Mouse (Mus musculus) kidney, embryonic 14.5 days (tissue): ENCODE measurements around the gene Naa80. TPM values are rescaled to one million over a fixed set of nuclear protein-coding genes. Genes with fewer than 3 reads are reported as not detected.
"Not testable (repeated sequence)": the region's sequence is repeated elsewhere in the genome, so short reads cannot be mapped to it uniquely, and the experiment has no call there.

Experiments
- ATAC-seq: fragments of 200-750 bp; cut with Nextera tagmentation; 2 replicates; pipeline ENCODE4 v1.8.0; 2017; ENCODE audit warnings: moderate number of reproducible peaks, mild to moderate bottlenecking, moderate TSS enrichment, moderate library complexity; ENCODE audit not compliant: low FRiP score, low TSS enrichment
- H3K27ac ChIP-seq: fragments of 300-500 bp; sonication (generic); 2 replicates; pipeline ENCODE4 v1.5.1; 2014; ENCODE audit warnings: low read depth, mild to moderate bottlenecking, low read length, moderate library complexity, mixed read lengths
- H3K27me3 ChIP-seq: fragments of 300-500 bp; sonication (generic); 2 replicates; pipeline ENCODE4 v1.6.1; 2014; ENCODE audit warnings: mild to moderate bottlenecking, low read length; ENCODE audit not compliant: control insufficient read depth, insufficient read depth
- H3K36me3 ChIP-seq: fragments of 300-500 bp; sonication (generic); 2 replicates; pipeline ENCODE4 v1.6.1; 2014; ENCODE audit warnings: low read length, mixed read lengths; ENCODE audit not compliant: control insufficient read depth, insufficient read depth
- H3K4me1 ChIP-seq: fragments of 300-500 bp; sonication (generic); 2 replicates; pipeline ENCODE4 v1.6.1; 2014; ENCODE audit warnings: low read length, mixed read lengths; ENCODE audit not compliant: control insufficient read depth, insufficient read depth
- H3K4me2 ChIP-seq: fragments of 300-500 bp; sonication (generic); replicated peaks from 2 replicates; pipeline ENCODE4 v1.6.1; 2014; ENCODE audit warnings: low read depth, mild to moderate bottlenecking, low read length
- H3K4me3 ChIP-seq: fragments of 300-500 bp; sonication (generic); 2 replicates; pipeline ENCODE4 v1.5.1; 2014; ENCODE audit warnings: mild to moderate bottlenecking, low read length
- H3K9ac ChIP-seq: fragments of 300-500 bp; sonication (generic); 2 replicates; pipeline ENCODE4 v1.6.1; 2014; ENCODE audit warnings: low read depth, mild to moderate bottlenecking, low read length, moderate library complexity
- H3K9me3 ChIP-seq: fragments of 300-500 bp; sonication (generic); 2 replicates; pipeline ENCODE4 v1.6.1; 2016; ENCODE audit warnings: low read length; ENCODE audit not compliant: control insufficient read depth
- WGBS: fragments of 180-500 bp; shearing (Covaris S2); extraction: QIAGEN DNeasy Blood & Tissue Kit; methylation state at CpG from one replicate; pipeline ENCODE4 v1.1.7; 2014; 5-methylcytosine and 5-hydroxymethylcytosine counted together
- polyA plus RNA-seq: library from polyadenylated mRNA; unstranded; fragments of >200 nt; fragmentation: Nextera tagmentation; extraction: Ambion mirVana; gene quantifications from 2 replicates; pipeline ENCODE4 v1.2.1, GENCODE M21; 2014

Gene Naa80
- polyA plus RNA-seq, 1 experiment from 2014 or later = 18.4 TPM

DNA sequence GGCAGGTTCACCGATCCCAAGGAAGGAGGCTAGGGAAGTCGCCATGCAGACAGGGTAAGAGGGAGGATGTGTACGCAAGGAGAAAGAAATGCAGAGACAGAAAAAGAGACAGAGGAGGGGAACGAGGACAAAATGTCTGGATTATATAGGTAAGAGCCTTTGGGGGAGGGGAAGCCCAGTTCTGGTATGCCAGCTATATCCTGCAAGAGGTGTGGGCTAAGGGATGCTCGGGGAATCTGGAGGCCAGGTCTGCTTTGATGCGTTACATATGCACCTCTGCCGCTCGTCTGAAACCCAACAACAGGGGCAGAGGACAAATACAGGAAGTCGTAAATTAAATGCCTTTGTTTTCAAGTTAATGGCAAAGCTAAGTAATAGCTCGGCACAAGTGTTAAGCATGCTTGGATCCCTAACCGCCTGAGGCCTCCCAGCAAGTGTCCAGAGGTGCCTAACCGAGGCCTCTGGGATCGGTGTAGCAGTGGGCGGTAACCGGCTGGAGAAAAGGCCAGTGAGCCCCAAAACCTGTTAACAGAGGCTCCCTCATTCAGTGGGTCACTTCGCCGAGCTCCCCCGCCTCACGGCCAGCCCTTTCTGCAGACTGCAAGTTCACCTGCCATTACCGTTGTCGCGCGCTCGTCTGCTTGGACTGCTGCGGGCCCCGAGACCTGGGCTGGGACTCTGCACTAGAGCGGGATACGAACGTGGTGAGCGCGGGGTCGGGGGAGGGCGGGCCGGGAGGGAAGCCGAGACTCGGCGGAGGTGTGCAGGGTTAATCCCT is 25.0 kb upstream of the Naa80 start:
- peak; percentile 10; the same call in 1 of the 2 replicates for ATAC-seq
- peak overlapping the region; percentile 87 for H3K4me2 ChIP-seq
- peaks cover 49% of the 10 kb centered on the region for H3K4me1 ChIP-seq
- H3K27me3 ChIP-seq = no peaks in the 10 kb centered on the region
- peak overlapping the region; percentile 96 for H3K27ac ChIP-seq
- H3K9me3 ChIP-seq = no peaks in the 10 kb centered on the region
- H3K4me3 ChIP-seq = peak overlapping the region; percentile 63
- peaks cover 24% of the 10 kb centered on the region for H3K36me3 ChIP-seq
- peak overlapping the region; percentile 67 for H3K9ac ChIP-seq
- 2% methylated on average over 37 of the region's 37 CpGs for WGBS

- H3K4me1 ChIP-seq = peaks cover 49% of the 10 kb centered on the region
- under 1% methylated on average over 48 of the region's 53 CpGs for WGBS
- ATAC-seq = peak; percentile 88
Measured at GRCm38 (mm10) chr9:107554319-107554825, 24.3 kb upstream of the Naa80 start.

DNA sequence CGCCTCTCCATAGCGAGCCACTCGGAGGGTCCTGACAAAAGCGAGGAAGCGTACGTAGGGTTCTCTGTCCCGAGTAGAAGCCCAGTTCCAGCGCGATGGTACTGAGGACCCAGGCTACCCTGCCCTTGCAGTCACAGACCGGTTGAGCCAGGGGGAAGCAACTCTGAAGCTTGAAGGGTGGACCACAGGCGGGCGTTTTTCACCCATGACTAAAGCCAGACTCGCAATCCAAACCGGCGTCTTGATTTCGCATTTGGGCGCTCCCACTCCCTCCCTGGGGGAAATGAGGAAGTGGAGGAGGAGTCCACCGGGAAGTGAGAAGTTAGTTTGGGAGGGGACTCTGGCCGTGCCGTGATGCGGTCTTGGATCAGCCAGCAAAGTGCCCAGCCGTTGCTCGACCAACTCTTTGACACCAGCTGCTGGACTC is 23.6 kb upstream of the Naa80 start:
- Histone ChIP-seq H3K4me3 (peak overlapping the region; percentile 63), H3K9me3 (no peaks in the 10 kb centered on the region), H3K9ac (peak overlapping the region; percentile 86), H3K27ac (peak overlapping the region; percentile 97), H3K27me3 (no peaks in the 10 kb centered on the region), H3K4me1 (peaks cover 49% of the 10 kb centered on the region), H3K4me2 (peak overlapping the region; percentile 87), H3K36me3 (peaks cover 37% of the 10 kb centered on the region)
- WGBS = under 1% methylated on average over 23 of the region's 23 CpGs
- peak; percentile 47 for ATAC-seq

More at GRCm38 (mm10) chr9:107554319-107554825, 24.3 kb upstream of the Naa80 start:
- peak overlapping the region; percentile 86 for H3K9ac ChIP-seq
- no peaks in the 10 kb centered on the region for H3K9me3 ChIP-seq
- H3K27ac ChIP-seq = peak overlapping the region; percentile 97
- peak overlapping the region; percentile 87 for H3K4me2 ChIP-seq
- H3K4me3 ChIP-seq = peak overlapping the region; percentile 63
- peaks cover 30% of the 10 kb centered on the region for H3K36me3 ChIP-seq
- H3K27me3 ChIP-seq = no peaks in the 10 kb centered on the region

GRCm38 (mm10) chr9:107555701-107556100 is 23.0 kb upstream of the Naa80 start:
- H3K27me3 ChIP-seq = no peaks in the 10 kb centered on the region
- H3K9me3 ChIP-seq = no peaks in the 10 kb centered on the region
- peak overlapping the region; percentile 63 for H3K4me3 ChIP-seq
- peak overlapping the region; percentile 86 for H3K9ac ChIP-seq
- H3K27ac ChIP-seq = peak overlapping the region; percentile 97
- WGBS = 45% methylated on average over 2 of the region's 2 CpGs
- ATAC-seq = no peak
- H3K4me2 ChIP-seq = peak overlapping the region; percentile 87
- peaks cover 44% of the 10 kb centered on the region for H3K36me3 ChIP-seq
- H3K4me1 ChIP-seq = peaks cover 46% of the 10 kb centered on the region

DNA sequence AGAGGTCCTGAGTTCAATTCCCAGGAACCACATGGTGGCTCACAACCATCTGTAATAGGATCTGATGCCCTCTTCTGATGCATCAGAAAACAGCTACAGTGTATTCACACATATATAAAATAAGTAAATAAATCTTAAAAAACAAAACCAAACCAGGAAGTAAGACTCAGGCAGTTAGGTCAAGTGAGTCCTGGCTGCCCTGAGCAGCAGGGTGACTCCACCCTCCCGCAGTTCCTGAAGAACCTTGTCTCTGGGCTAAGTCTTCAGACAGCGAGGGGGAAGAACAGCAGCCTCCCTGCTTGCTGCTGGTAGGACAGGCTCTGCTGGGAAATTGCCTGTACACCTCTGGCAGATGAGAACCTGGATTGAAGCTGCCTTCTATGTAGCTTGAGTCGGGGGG is 22.3 kb upstream of the Naa80 start:
- Histone ChIP-seq H3K4me1 (peaks cover 40% of the 10 kb centered on the region), H3K36me3 (peaks cover 50% of the 10 kb centered on the region), H3K27ac (no peak overlapping the region), H3K27me3 (no peaks in the 10 kb centered on the region), H3K9me3 (no peaks in the 10 kb centered on the region), H3K9ac (no peak overlapping the region), H3K4me2 (peak overlapping the region; percentile 87), H3K4me3 (peak overlapping the region; percentile 63; the same call in 1 of the 2 replicates)
- 71% methylated on average over 3 of the region's 3 CpGs for WGBS
- ATAC-seq = no peak

DNA sequence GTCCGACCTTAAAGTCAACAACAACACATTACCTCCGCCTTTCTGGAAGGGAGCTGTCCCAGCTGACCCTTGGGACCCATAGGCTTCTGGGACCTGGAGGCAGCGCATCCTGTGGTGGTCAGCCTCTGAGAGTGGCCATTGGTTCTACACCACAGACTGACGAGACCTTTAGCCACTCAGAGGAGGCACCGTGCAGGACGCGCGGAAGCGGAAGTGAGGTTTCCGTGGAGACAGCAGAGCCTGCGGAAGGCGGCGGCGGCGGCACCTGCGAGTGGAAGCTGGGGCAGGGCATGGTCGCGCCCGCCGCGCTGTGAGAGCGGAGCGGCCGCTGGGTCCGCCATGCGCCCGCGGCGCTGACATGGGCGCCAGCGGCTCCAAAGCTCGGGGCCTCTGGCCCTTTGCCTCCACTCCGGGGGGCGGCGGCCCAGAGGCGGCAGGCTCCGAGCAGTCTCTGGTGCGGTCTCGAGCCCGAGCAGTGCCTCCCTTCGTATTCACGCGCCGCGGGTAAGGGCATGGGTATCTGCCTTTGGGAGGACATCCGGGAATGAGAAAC is 15.6 kb upstream of the Naa80 start, which contains the start of gene Tusc2:
Gene Tusc2, plus strand, starts transcription at position 227 of the 553 bp plus-strand sequence.
- Histone ChIP-seq H3K4me1 (peaks cover 14% of the 10 kb centered on the region), H3K4me2 (peak within 1 kb of the TSS; percentile 78), H3K27me3 (no peaks in the 10 kb centered on the region), H3K9me3 (no peaks in the 10 kb centered on the region), H3K9ac (peak within 1 kb of the TSS; percentile 78), H3K27ac (peak within 1 kb of the TSS; percentile 63; the same call in 1 of the 2 replicates), H3K36me3 (peaks cover 57% of the 10 kb centered on the region), H3K4me3 (peak within 1 kb of the TSS; percentile 91)
- WGBS = under 1% methylated on average over 34 of the region's 46 CpGs
- ATAC-seq = peak; percentile 93

DNA sequence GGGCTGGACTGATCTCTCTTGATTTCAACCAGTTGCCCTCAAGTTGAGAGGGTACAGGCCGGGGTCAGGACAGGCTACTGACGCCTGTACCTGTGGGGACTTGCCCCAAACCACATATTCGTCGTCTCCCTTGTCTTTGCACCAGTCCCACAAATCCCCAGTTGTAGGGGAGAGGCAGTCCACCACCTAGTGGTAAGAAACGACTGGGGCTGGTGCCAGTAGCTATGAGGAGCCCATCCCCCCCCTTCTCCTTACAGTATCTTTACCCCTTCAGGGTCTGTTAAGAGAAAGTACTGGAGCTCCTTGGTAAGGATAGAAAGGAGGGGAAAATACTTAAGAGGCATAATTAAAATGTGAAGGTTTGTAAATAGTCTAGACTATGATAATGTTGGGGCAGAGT is 13.1 kb upstream of the Naa80 start:
- H3K4me3 ChIP-seq, ATAC-seq, H3K4me2 ChIP-seq, H3K9ac ChIP-seq, H3K9me3 ChIP-seq, H3K27ac ChIP-seq, H3K27me3 ChIP-seq: not testable (repeated sequence)
- Histone ChIP-seq H3K36me3 (peaks cover 34% of the 10 kb centered on the region), H3K4me1 (peaks cover 23% of the 10 kb centered on the region)
- WGBS = 49% methylated on average over 5 of the region's 5 CpGs

GRCm38 (mm10) chr9:107566041-107566709 is 12.5 kb upstream of the Naa80 start:
- peaks cover 29% of the 10 kb centered on the region for H3K4me1 ChIP-seq
- no peak for ATAC-seq
- H3K9ac ChIP-seq = no peak overlapping the region
- no peak overlapping the region for H3K4me3 ChIP-seq
- peaks cover 34% of the 10 kb centered on the region for H3K36me3 ChIP-seq
- WGBS = 57% methylated on average over 15 of the region's 15 CpGs
- peak overlapping the region; percentile 77; the same call in 1 of the 2 replicates for H3K27ac ChIP-seq
- no peaks in the 10 kb centered on the region for H3K27me3 ChIP-seq
- peak overlapping the region; percentile 83; the same call in 1 of the 2 replicates for H3K4me2 ChIP-seq
- H3K9me3 ChIP-seq = no peaks in the 10 kb centered on the region
